Mouse (Mus musculus) layer of hippocampus, adult 2 months (tissue): ENCODE results near the gene Dscam. TPM values are rescaled to one million over a fixed set of nuclear protein-coding genes. Genes with fewer than 3 reads are reported as not detected.
A peak's percentile ranks its signal among the peaks of the same experiment; 100 is the strongest.

ENCODE experiments used
- DNase-seq, 2 experiments: peaks; one replicate each; pipeline ENCODE4 v3.0.0; 2022; ENCODE audit warnings: low spot score in 2 of 2
- H3K27ac ChIP-seq: fragments of 200-600 bp; 2 replicates; pipeline ENCODE4 v1.8.1; 2022
- H3K4me3 ChIP-seq: fragments of 200-600 bp; 2 replicates; pipeline ENCODE4 v1.8.1; 2022; ENCODE audit warnings: mild to moderate bottlenecking
- CTCF ChIP-seq: fragments of 200-600 bp; conservative IDR thresholded peaks from 2 replicates; pipeline ENCODE4 v1.8.1; 2022; ENCODE audit warnings: antibody characterized with exemption, mild to moderate bottlenecking, moderate library complexity
- total RNA-seq, 2 experiments: library from RNA; stranded (reverse); gene quantifications; 2 replicates each; pipeline ENCODE4 v1.2.3; 2021

Gene Dscam
- total RNA-seq, 2 experiments from 2014 or later, result 36.8 to 41.0 TPM

GRCm38 (mm10) chr16:96943648-96944047 is 226.9 kb downstream of the Dscam start:
- no peak for TF ChIP-seq CTCF
- H3K4me3 ChIP-seq, result no peak overlapping the region
- H3K27ac ChIP-seq, result no peak overlapping the region
- no peak for DNase-seq

DNA sequence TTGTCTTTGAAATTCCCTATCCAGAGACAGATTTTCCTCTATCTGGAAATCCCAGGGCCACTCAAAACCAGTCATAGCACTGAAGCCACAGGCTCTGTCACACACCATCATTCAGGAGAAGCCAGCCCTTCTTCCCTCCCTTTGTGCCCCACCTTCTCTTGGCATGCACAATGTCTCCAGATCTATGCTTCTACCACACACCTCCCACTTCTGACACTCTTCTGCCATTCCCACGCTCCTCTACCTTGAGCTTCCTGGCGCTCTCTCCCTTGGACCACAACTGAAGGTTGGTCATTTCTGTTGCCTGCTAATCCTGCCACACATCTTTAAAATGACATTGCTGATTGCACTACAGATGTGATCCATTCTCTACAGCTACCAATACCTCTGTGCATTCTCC is 235.8 kb downstream of the Dscam start:
- no peak for TF ChIP-seq CTCF
- no peak overlapping the region for H3K27ac ChIP-seq
- H3K4me3 ChIP-seq, result no peak overlapping the region
- DNase-seq, result no peak

- no peak overlapping the region for H3K4me3 ChIP-seq
- H3K27ac ChIP-seq, result no peak overlapping the region
- DNase-seq, result no peak
- TF ChIP-seq CTCF, result no peak
Observed at GRCm38 (mm10) chr16:96932211-96932610, 238.3 kb downstream of the Dscam start.

GRCm38 (mm10) chr16:96931771-96932170 is 238.8 kb downstream of the Dscam start:
- no peak overlapping the region for H3K27ac ChIP-seq
- DNase-seq, result no peak
- peak; percentile 51 for TF ChIP-seq CTCF
- H3K4me3 ChIP-seq, result no peak overlapping the region

DNA sequence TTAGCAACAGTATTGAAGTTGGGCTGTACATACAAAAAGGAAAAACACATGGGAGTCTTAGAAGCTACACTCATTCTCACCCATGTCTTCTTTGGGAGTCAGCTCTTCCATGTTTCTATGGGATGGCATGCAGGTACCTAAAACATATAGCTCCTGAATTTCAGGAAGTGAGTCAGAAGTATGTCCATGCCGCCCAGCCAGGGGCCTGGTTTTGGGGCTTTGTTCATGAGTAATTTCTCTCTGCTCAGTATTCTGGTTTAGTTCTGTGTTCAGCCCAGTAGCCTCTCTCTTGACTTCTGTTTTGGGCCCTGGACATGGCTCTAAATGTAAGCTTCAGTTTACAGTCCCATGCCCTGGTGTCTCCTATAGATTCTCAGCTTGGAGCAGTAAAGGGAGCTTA is 242.5 kb downstream of the Dscam start:
- no peak for DNase-seq
- Histone ChIP-seq H3K4me3 (no peak overlapping the region), H3K27ac (no peak overlapping the region)
- no peak for TF ChIP-seq CTCF

GRCm38 (mm10) chr16:96927408-96927807 is 243.1 kb downstream of the Dscam start:
- DNase-seq, result no peak
- Histone ChIP-seq H3K4me3 (no peak overlapping the region), H3K27ac (no peak overlapping the region)
- TF ChIP-seq CTCF, result no peak

DNA sequence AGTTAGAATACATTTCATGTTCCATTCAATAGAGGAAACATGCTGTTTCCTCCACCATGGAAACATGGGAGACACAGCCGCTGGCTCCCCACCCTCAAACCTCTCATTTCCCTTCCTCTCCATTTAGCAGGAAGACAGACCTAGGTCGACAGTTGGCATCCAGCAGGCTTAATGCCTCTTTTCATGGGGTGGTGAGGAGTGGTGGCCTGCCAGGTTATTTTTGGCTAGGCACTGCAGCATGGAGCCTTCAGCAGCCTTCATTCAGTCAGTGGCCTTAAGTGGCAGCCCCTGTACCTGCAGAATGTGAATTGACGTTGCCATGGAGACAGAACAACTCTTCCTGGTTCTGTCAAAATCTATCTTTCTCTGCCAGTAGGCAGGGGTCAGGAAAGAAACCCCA is 243.6 kb downstream of the Dscam start:
- no peak overlapping the region for H3K27ac ChIP-seq
- no peak for DNase-seq
- TF ChIP-seq CTCF, result no peak
- no peak overlapping the region for H3K4me3 ChIP-seq

GRCm38 (mm10) chr16:96923941-96924340 is 246.6 kb downstream of the Dscam start:
- H3K4me3 ChIP-seq, result no peak overlapping the region
- H3K27ac ChIP-seq, result no peak overlapping the region
- no peak for TF ChIP-seq CTCF
- DNase-seq, result no peak

- no peak overlapping the region for H3K27ac ChIP-seq
- no peak for TF ChIP-seq CTCF
- H3K4me3 ChIP-seq, result no peak overlapping the region
- DNase-seq, result no peak
Observed at GRCm38 (mm10) chr16:96914495-96914894, 256.1 kb downstream of the Dscam start.

- H3K27ac ChIP-seq, result no peak overlapping the region
- no peak for TF ChIP-seq CTCF
- DNase-seq, result no peak
Observed at GRCm38 (mm10) chr16:96912836-96913235, 257.7 kb downstream of the Dscam start.

GRCm38 (mm10) chr16:96912103-96912502 is 258.4 kb downstream of the Dscam start:
- no peak for DNase-seq
- Histone ChIP-seq H3K27ac (no peak overlapping the region), H3K4me3 (no peak overlapping the region)
- no peak for TF ChIP-seq CTCF

More at GRCm38 (mm10) chr16:96912836-96913235, 257.7 kb downstream of the Dscam start:
- H3K4me3 ChIP-seq, result no peak overlapping the region

DNA sequence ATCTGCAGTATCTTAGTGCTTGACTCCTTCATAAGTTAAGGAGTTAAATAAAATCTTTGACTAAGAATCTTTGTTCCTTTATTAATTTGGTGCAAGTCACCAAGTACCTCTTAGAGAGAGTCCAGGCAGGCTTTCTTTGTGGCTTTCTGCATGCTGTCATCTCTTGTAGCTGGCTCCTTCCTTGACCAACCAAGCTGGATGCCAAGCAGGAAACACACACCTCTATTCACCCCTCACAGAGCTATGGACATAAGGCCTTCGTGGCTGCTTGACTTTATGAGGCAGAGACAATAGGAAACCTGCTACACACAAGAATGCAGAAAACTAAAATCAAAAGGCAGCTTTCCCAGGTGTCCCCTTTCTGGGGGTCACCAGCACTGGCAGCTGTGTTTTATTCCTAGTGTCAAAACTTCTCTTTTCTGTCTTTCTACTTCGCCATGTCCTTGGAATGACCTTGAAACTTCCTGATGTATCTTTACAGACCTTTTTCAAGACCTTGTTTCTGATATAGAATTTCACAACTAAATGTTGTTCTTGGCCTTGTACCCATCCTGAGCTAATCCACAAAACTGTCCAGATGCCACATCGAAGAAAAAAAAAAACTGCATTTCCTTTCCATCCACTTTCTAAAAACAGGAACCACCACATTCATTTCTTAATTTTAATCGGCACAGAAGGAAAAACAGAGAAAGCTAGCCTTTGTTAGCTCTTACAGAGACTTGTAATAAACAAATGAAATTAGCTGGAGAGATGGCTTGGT is 260.0 kb downstream of the Dscam start:
- no peak for TF ChIP-seq CTCF
- DNase-seq, result no peak
- Histone ChIP-seq H3K4me3 (no peak overlapping the region), H3K27ac (no peak overlapping the region)

DNA sequence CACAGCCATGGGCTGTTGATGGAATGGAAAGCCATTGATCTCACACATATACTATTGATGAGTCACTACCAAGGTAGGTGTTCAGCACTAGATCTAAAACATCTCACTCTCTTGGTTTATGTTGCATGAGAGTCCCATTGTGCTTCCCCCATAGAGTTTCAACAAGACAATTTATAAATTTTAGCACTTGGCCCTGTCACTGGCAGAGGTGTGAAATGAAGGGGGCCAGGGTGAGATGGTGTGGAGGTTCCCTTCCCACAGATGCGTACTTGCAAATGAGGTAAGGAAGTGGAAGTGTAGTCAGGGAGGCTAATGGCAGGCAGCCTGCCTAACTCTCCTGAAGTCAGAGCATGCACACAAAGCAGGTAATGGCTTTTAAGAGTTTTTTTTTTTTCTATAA is 262.7 kb downstream of the Dscam start:
- Histone ChIP-seq H3K27ac (no peak overlapping the region), H3K4me3 (no peak overlapping the region)
- DNase-seq, result no peak
- TF ChIP-seq CTCF, result no peak

DNA sequence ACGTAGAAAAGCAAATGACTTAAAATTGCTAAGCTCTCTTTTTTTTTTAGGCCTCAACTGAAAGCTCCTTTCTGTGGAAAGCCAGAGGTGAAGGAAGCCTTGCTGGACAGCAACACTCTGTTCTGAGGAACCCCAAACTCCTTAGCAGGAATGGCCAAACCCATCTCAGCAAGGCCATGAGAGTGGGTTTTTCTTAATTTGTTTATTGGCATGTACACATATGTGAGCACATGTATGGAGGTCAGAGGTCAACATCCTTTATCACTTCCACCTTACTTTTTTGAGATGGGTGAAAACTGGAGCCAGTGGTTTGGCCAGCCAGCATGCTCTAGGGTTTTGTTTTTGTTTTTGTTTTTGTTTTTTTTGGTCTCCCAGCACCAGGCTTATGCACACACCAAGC is 263.5 kb downstream of the Dscam start:
- Histone ChIP-seq H3K4me3 (no peak overlapping the region), H3K27ac (no peak overlapping the region)
- TF ChIP-seq CTCF, result no peak
- no peak for DNase-seq

DNA sequence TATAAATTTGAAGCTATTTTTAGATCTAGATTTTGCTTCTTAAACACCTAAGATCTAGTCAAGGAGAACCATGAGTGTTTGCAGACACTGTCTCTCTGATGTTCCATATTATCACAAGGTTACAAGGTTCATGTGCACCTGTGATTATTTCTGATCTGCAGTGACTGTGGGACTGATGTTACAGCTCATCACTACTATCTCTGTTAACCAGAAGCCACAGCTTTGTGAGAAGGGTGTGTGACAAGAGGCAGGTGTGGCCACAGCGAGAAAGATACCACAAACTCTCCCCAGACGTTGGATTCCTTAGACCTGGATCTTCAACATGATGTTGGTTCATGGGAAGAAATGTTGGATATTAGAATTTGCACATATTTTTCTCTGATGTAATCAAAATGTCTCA is 263.9 kb downstream of the Dscam start:
- Histone ChIP-seq H3K27ac (no peak overlapping the region), H3K4me3 (no peak overlapping the region)
- no peak for DNase-seq
- TF ChIP-seq CTCF, result no peak
